Mouse (Mus musculus): ENCODE results near the gene Timd2. TPM values are rescaled to one million over a fixed set of nuclear protein-coding genes. Genes with fewer than 3 reads are reported as not detected.
"Not testable (repeated sequence)": the region's sequence is repeated elsewhere in the genome, so short reads cannot be mapped to it uniquely, and the experiment has no call there.

The Timd2 gene
- polyA plus RNA-seq, 1 experiment = not detected

GRCm38 (mm10) chr11:46644824-46645223 is 62.0 kb downstream of the Timd2 start:
- no peak overlapping the region for H3ac ChIP-seq (ENCODE audit: control insufficient read depth, insufficient read length, low read depth)
- H3K79me3 ChIP-seq (ENCODE audit: low read depth) = no peaks in the 10 kb centered on the region
- H3K79me2 ChIP-seq (ENCODE audit: control insufficient read depth, insufficient read depth) = no peaks in the 10 kb centered on the region
- no peaks in the 10 kb centered on the region for H3K36me3 ChIP-seq (ENCODE audit: control insufficient read depth, insufficient read depth)
- no peaks in the 10 kb centered on the region for H3K27me3 ChIP-seq (ENCODE audit: control insufficient read depth, insufficient read depth, insufficient read length)
- no peak overlapping the region for H3K4me3 ChIP-seq (ENCODE audit: insufficient read depth, poor library complexity, severe bottlenecking)
- TF ChIP-seq CTCF (IDR thresholded peaks at IDR 0.05; ENCODE audit: control insufficient read depth, insufficient read depth, insufficient read length) (no peak), CEBPB (IDR thresholded peaks at IDR 0.05; ENCODE audit: low read depth) (no peak), MYOD1 (IDR thresholded peaks at IDR 0.05; ENCODE audit: control insufficient read depth, insufficient read length, low read depth) (no peak), USF1 (IDR thresholded peaks at IDR 0.05; ENCODE audit: low read depth) (no peak)

GRCm38 (mm10) chr11:46636568-46636967 is 70.3 kb downstream of the Timd2 start:
- H3K27me3 ChIP-seq (ENCODE audit: control insufficient read depth, insufficient read depth, insufficient read length) = no peaks in the 10 kb centered on the region

GRCm38 (mm10) chr11:46635516-46635915 is 71.3 kb downstream of the Timd2 start:
- not testable (repeated sequence) for H3ac ChIP-seq (ENCODE audit: control insufficient read depth, insufficient read length, low read depth); H3K79me3 ChIP-seq (ENCODE audit: low read depth); H3K4me3 ChIP-seq (ENCODE audit: insufficient read depth, poor library complexity, severe bottlenecking); H3K79me2 ChIP-seq (ENCODE audit: control insufficient read depth, insufficient read depth); H3K27me3 ChIP-seq (ENCODE audit: control insufficient read depth, insufficient read depth, insufficient read length); H3K36me3 ChIP-seq (ENCODE audit: control insufficient read depth, insufficient read depth)

More at GRCm38 (mm10) chr11:46636568-46636967, 70.3 kb downstream of the Timd2 start:
- Histone ChIP-seq H3ac (ENCODE audit: control insufficient read depth, insufficient read length, low read depth) (no peak overlapping the region), H3K79me3 (ENCODE audit: low read depth) (no peaks in the 10 kb centered on the region), H3K4me3 (ENCODE audit: insufficient read depth, poor library complexity, severe bottlenecking) (no peak overlapping the region), H3K79me2 (ENCODE audit: control insufficient read depth, insufficient read depth) (no peaks in the 10 kb centered on the region), H3K36me3 (ENCODE audit: control insufficient read depth, insufficient read depth) (no peaks in the 10 kb centered on the region)
- no peak for TF ChIP-seq CTCF (IDR thresholded peaks at IDR 0.05; ENCODE audit: control insufficient read depth, insufficient read depth, insufficient read length)
- no peak for TF ChIP-seq USF1 (IDR thresholded peaks at IDR 0.05; ENCODE audit: low read depth)
- TF ChIP-seq MYOD1 (IDR thresholded peaks at IDR 0.05; ENCODE audit: control insufficient read depth, insufficient read length, low read depth) = no peak
- TF ChIP-seq MYOG (IDR thresholded peaks at IDR 0.05; ENCODE audit: control insufficient read depth, extremely low read depth, insufficient read length) = no peak
- TF ChIP-seq FOSL1 (IDR thresholded peaks at IDR 0.05; ENCODE audit: insufficient read depth, low read length, poor library complexity, severe bottlenecking) = no peak
- TF ChIP-seq MAX (IDR thresholded peaks at IDR 0.05) = no peak
- TF ChIP-seq CEBPB (IDR thresholded peaks at IDR 0.05; ENCODE audit: low read depth) = no peak

GRCm38 (mm10) chr11:46631635-46632034 is 75.2 kb downstream of the Timd2 start:
- Histone ChIP-seq H3K36me3 (ENCODE audit: control insufficient read depth, insufficient read depth) (no peaks in the 10 kb centered on the region), H3ac (ENCODE audit: control insufficient read depth, insufficient read length, low read depth) (no peak overlapping the region), H3K4me3 (ENCODE audit: insufficient read depth, poor library complexity, severe bottlenecking) (no peak overlapping the region), H3K79me2 (ENCODE audit: control insufficient read depth, insufficient read depth) (no peaks in the 10 kb centered on the region), H3K79me3 (ENCODE audit: low read depth) (no peaks in the 10 kb centered on the region), H3K27me3 (ENCODE audit: control insufficient read depth, insufficient read depth, insufficient read length) (no peaks in the 10 kb centered on the region)
- TF ChIP-seq MAX (IDR thresholded peaks at IDR 0.05) (no peak), CTCF (IDR thresholded peaks at IDR 0.05; ENCODE audit: control insufficient read depth, insufficient read depth, insufficient read length) (no peak), FOSL1 (IDR thresholded peaks at IDR 0.05; ENCODE audit: insufficient read depth, low read length, poor library complexity, severe bottlenecking) (no peak)

GRCm38 (mm10) chr11:46629211-46629795 is 77.6 kb downstream of the Timd2 start, which contains the start of gene Dppa1:
Gene Dppa1 (minus strand): TSS chr11:46629261.
- Histone ChIP-seq H3K79me2 (ENCODE audit: control insufficient read depth, insufficient read depth) (no peaks in the 10 kb centered on the region), H3ac (ENCODE audit: control insufficient read depth, insufficient read length, low read depth) (no peak within 1 kb of the TSS), H3K36me3 (ENCODE audit: control insufficient read depth, insufficient read depth) (no peaks in the 10 kb centered on the region), H3K4me3 (ENCODE audit: insufficient read depth, poor library complexity, severe bottlenecking) (no peak within 1 kb of the TSS), H3K79me3 (ENCODE audit: low read depth) (no peaks in the 10 kb centered on the region), H3K27me3 (ENCODE audit: control insufficient read depth, insufficient read depth, insufficient read length) (no peaks in the 10 kb centered on the region)
- TF ChIP-seq MAX (IDR thresholded peaks at IDR 0.05) (no peak), MYOG (IDR thresholded peaks at IDR 0.05; ENCODE audit: control insufficient read depth, extremely low read depth, insufficient read length) (no peak), USF1 (IDR thresholded peaks at IDR 0.05; ENCODE audit: low read depth) (no peak), CTCF (IDR thresholded peaks at IDR 0.05; ENCODE audit: control insufficient read depth, insufficient read depth, insufficient read length) (no peak), MYOD1 (IDR thresholded peaks at IDR 0.05; ENCODE audit: control insufficient read depth, insufficient read length, low read depth) (no peak)

- no peaks in the 10 kb centered on the region for H3K27me3 ChIP-seq (ENCODE audit: control insufficient read depth, insufficient read depth, insufficient read length)
- no peak overlapping the region for H3ac ChIP-seq (ENCODE audit: control insufficient read depth, insufficient read length, low read depth)
- no peaks in the 10 kb centered on the region for H3K79me3 ChIP-seq (ENCODE audit: low read depth)
- TF ChIP-seq MAX (IDR thresholded peaks at IDR 0.05) (no peak), CEBPB (IDR thresholded peaks at IDR 0.05; ENCODE audit: low read depth) (no peak), MYOG (IDR thresholded peaks at IDR 0.05; ENCODE audit: control insufficient read depth, extremely low read depth, insufficient read length) (no peak), CTCF (IDR thresholded peaks at IDR 0.05; ENCODE audit: control insufficient read depth, insufficient read depth, insufficient read length) (no peak), USF1 (IDR thresholded peaks at IDR 0.05; ENCODE audit: low read depth) (no peak), MYOD1 (IDR thresholded peaks at IDR 0.05; ENCODE audit: control insufficient read depth, insufficient read length, low read depth) (no peak), FOSL1 (IDR thresholded peaks at IDR 0.05; ENCODE audit: insufficient read depth, low read length, poor library complexity, severe bottlenecking) (no peak)
- H3K79me2 ChIP-seq (ENCODE audit: control insufficient read depth, insufficient read depth) = no peaks in the 10 kb centered on the region
- no peaks in the 10 kb centered on the region for H3K36me3 ChIP-seq (ENCODE audit: control insufficient read depth, insufficient read depth)
- no peak overlapping the region for H3K4me3 ChIP-seq (ENCODE audit: insufficient read depth, poor library complexity, severe bottlenecking)
Measured at GRCm38 (mm10) chr11:46620414-46621168, 86.3 kb downstream of the Timd2 start.
